Mouse (Mus musculus): ENCODE data around the gene Engase. TPM values are rescaled to one million over a fixed set of nuclear protein-coding genes. Genes with fewer than 3 reads are reported as not detected.

Engase gene
- total and polyA plus RNA-seq, 2 experiments from 2014 or later, result 5.3 to 13.6 TPM

DNA sequence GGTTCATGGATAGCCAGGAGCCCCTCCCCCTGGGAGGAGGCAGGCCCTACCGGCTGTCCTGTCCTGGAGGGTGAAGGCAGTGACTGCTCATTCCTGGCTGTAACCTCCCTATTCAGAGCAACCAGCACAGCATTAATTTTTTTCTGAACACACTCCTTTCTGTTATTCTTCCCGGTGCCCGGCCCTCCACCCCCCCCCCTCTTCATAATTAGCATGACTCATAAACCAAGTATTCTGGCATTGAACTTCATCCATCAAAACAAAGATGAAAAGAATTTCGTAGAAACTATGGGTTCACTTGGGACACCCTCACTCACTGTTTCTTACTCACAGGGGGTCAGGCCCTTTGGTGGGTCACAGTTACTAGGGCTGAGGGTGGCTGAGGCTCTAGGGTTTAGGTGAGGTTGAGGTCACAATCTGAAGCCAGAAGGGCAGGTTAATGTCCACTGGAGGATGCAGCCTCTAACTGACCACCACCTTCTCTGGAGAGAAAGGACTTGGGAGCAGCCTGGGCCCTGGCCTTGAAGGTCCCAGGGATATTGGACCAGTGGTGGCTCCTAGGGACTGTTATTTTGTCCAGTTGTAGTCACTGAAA, 46.2 kb upstream of the Engase start:
- H3K4me1 ChIP-seq (ENCODE audit: insufficient read depth, low read length), result peaks cover 10% of the 10 kb centered on the region
- no peak for TF ChIP-seq CTCF (IDR thresholded peaks at IDR 0.05)
- no peaks in the 10 kb centered on the region for H3K36me3 ChIP-seq (ENCODE audit: insufficient read depth, low read length)
- 0 out of 2 replicates have a peak overlapping the region, but pooled peaks have one; percentile 7 for H3K4me2 ChIP-seq (ENCODE audit: low read depth, low read length, poor library complexity, severe bottlenecking)
- no peaks in the 10 kb centered on the region for H3K9me3 ChIP-seq (ENCODE audit: low read length)
- no peak for DNase-seq (ENCODE audit: low spot score)
- no peak overlapping the region; the same call in 1 of the 2 replicates for H3K9ac ChIP-seq (replicated peaks; ENCODE audit: low read length, poor library complexity, severe bottlenecking)
- H3K4me3 ChIP-seq (ENCODE audit: low read depth, low read length), result no peak overlapping the region
- no peaks in the 10 kb centered on the region for H3K27me3 ChIP-seq (ENCODE audit: insufficient read depth, low read length)
- no peak for ATAC-seq (ENCODE audit: low FRiP score)
- WGBS, result 57% methylated on average over 4 of the region's 4 CpGs
- H3K27ac ChIP-seq (ENCODE audit: low read depth, low read length), result no peak overlapping the region

DNA sequence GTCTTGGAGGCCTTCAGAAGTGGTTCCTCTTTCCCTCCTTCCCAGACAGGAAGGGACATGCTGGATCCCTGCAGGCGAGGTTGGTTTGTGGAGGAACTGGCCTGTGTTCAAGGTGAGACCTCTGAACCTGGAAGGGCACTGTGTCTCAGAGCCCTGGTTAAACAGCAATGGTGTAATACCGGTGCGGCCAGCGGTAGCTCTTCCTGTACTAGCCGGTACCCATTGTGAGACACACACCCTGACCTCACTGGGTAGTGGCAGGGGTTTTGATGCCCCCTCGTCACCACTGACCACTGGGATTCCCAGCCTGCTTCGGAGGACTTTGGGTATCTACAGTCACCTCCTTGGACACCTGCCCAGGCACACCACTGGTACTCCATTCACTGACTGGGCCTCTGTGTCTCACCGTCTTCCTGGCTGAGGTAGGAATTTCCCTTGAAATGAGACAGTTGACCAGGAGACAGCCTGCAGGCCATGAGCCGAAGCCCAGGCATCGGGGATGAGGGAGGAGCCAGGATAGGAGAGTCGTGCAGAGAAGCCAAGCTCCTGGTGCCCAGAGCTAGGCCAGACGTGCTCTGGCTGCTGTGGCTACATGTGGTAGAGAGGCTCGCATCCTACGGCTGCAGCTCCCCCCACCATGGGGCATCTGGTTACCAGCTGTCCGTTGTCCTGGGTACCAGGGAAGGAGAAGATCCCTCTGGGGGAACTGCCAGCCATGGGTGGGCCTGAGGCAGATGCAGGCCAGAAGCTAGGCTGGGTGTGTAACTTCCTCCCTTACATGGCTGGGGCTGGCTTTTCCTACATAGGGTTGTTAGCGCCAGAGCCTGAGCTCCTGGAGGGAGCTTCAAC, 45.3 kb upstream of the Engase start:
- ATAC-seq (ENCODE audit: low FRiP score), result no peak
- WGBS, result 78% methylated on average over 16 of the region's 16 CpGs
- Histone ChIP-seq H3K9ac (replicated peaks; ENCODE audit: low read length, poor library complexity, severe bottlenecking) (no peak overlapping the region), H3K4me3 (ENCODE audit: low read depth, low read length) (no peak overlapping the region), H3K4me2 (ENCODE audit: low read depth, low read length, poor library complexity, severe bottlenecking) (no peak overlapping the region), H3K27me3 (ENCODE audit: insufficient read depth, low read length) (no peaks in the 10 kb centered on the region), H3K27ac (ENCODE audit: low read depth, low read length) (no peak overlapping the region), H3K36me3 (ENCODE audit: insufficient read depth, low read length) (no peaks in the 10 kb centered on the region), H3K9me3 (ENCODE audit: low read length) (no peaks in the 10 kb centered on the region), H3K4me1 (ENCODE audit: insufficient read depth, low read length) (peaks cover 10% of the 10 kb centered on the region)
- no peak for DNase-seq (ENCODE audit: low spot score)
- no peak for TF ChIP-seq CTCF (IDR thresholded peaks at IDR 0.05)

DNA sequence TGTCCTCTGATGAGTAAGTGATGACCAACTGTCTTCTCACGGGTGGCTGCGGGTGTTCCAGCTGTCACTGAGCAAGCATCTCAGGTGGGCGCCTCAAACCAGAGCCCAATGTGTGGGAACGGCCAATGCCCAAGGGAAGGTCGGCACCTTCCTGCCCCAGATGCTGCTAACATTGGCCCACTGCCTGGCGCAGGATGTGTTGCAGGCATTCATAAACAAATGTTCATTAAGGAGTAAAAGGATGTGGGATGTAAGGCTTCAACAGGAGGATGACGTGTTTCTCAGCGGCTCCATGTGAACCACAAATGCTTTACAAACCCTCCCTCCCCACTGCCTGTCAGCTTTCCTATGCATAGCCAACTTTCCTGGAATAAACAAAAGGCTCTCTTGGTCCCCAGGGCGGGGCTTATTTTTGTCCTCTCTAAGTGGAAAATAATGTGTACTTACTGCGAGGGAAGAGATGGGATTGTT, 43.2 kb upstream of the Engase start:
- no peak overlapping the region for H3K9ac ChIP-seq (replicated peaks; ENCODE audit: low read length, poor library complexity, severe bottlenecking)
- H3K27ac ChIP-seq (ENCODE audit: low read depth, low read length), result no peak overlapping the region
- TF ChIP-seq CTCF (IDR thresholded peaks at IDR 0.05), result no peak

DNA sequence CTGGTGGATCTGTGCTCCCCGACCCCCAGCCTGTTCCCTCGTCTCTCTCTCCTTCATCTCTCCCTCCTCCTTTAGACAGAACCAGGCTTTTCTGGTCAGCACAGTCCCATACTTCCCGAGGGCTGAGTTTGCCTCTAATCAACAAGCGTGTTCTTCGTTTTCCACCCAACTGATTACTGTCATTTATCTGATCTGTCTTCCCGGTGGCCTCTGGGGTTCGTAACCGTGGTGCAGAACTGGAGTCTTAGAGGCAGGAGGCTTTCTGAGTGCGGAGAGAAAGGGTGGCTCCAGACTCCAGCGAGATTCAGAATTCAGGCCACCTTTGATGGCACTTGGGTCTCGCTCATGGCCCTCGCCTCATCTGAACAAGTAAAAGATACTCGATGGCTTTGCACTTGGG, 42.5 kb upstream of the Engase start:
- Histone ChIP-seq H3K27me3 (ENCODE audit: insufficient read depth, low read length) (no peaks in the 10 kb centered on the region), H3K36me3 (ENCODE audit: insufficient read depth, low read length) (no peaks in the 10 kb centered on the region), H3K4me2 (ENCODE audit: low read depth, low read length, poor library complexity, severe bottlenecking) (no peak overlapping the region), H3K9me3 (ENCODE audit: low read length) (no peaks in the 10 kb centered on the region), H3K4me3 (ENCODE audit: low read depth, low read length) (peak overlapping the region; percentile 9; the same call in 1 of the 2 replicates), H3K27ac (ENCODE audit: low read depth, low read length) (no peak overlapping the region), H3K9ac (replicated peaks; ENCODE audit: low read length, poor library complexity, severe bottlenecking) (no peak overlapping the region), H3K4me1 (ENCODE audit: insufficient read depth, low read length) (peaks cover 3% of the 10 kb centered on the region; the same call in 1 of the 2 replicates)
- DNase-seq (ENCODE audit: low spot score) (no peak), ATAC-seq (ENCODE audit: low FRiP score) (no peak)
- TF ChIP-seq CTCF (IDR thresholded peaks at IDR 0.05), result no peak
- 63% methylated on average over 13 of the region's 13 CpGs for WGBS

More for the DNA sequence above, 43.2 kb upstream of the Engase start:
- Histone ChIP-seq H3K27me3 (ENCODE audit: insufficient read depth, low read length) (no peaks in the 10 kb centered on the region), H3K4me2 (ENCODE audit: low read depth, low read length, poor library complexity, severe bottlenecking) (no peak overlapping the region), H3K9me3 (ENCODE audit: low read length) (no peaks in the 10 kb centered on the region), H3K4me1 (ENCODE audit: insufficient read depth, low read length) (0 out of 2 replicates have a peak, but pooled peaks cover 4% of the 10 kb centered on the region), H3K4me3 (ENCODE audit: low read depth, low read length) (peak overlapping the region; percentile 9; the same call in 1 of the 2 replicates), H3K36me3 (ENCODE audit: insufficient read depth, low read length) (no peaks in the 10 kb centered on the region)
- DNase-seq (ENCODE audit: low spot score), result peak; percentile 37
- 62% methylated on average over 10 of the region's 10 CpGs for WGBS
- no peak for ATAC-seq (ENCODE audit: low FRiP score)

DNA sequence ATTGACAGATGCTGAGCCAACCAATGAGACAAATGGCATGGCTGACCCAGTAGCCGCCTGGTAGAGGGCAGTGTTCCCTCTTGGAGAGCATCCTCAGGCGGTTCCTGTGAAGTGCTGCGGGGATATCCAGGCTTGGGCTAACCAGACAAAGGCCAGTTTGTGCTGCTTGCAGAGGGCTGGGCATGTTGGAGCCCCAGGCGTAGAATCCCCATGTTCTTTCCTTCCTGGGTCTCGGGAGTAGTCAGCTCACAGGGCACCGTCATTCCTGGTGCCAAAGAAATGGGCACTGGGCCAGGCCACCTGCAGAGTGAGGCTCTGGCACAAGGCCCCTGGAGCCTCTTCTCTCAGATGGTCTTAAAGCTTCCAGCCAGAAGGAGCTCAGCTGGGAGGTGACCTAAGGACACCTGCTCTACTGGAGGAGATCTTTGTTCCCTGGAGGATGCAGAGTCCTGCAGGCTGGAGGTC, 40.1 kb upstream of the Engase start:
- TF ChIP-seq CTCF (IDR thresholded peaks at IDR 0.05), result peak; percentile 69
- Histone ChIP-seq H3K27ac (ENCODE audit: low read depth, low read length) (no peak overlapping the region), H3K9ac (replicated peaks; ENCODE audit: low read length, poor library complexity, severe bottlenecking) (no peak overlapping the region), H3K4me1 (ENCODE audit: insufficient read depth, low read length) (no peaks in the 10 kb centered on the region; the same call in 1 of the 2 replicates), H3K4me3 (ENCODE audit: low read depth, low read length) (no peak overlapping the region), H3K9me3 (ENCODE audit: low read length) (no peaks in the 10 kb centered on the region), H3K36me3 (ENCODE audit: insufficient read depth, low read length) (no peaks in the 10 kb centered on the region), H3K27me3 (ENCODE audit: insufficient read depth, low read length) (no peaks in the 10 kb centered on the region), H3K4me2 (ENCODE audit: low read depth, low read length, poor library complexity, severe bottlenecking) (no peak overlapping the region)
- WGBS, result 22% methylated on average over 6 of the region's 6 CpGs
- peak; percentile 78 for ATAC-seq (ENCODE audit: low FRiP score)
- peak; percentile 87 for DNase-seq (ENCODE audit: low spot score)
